Mouse (Mus musculus) thymus, adult 2 months (tissue): ENCODE measurements around the gene Rnf25.

Source experiments
- CTCF ChIP-seq: fragments of 200-500 bp; IDR thresholded peaks from 2 replicates; pipeline ENCODE4 v1.5.1; 2012; ENCODE audit warnings: mild to moderate bottlenecking, control low read depth, low read length, moderate library complexity, borderline replicate concordance; ENCODE audit not compliant: control insufficient read depth, poor library complexity, insufficient read depth; ENCODE audit errors: extremely low read depth
- POLR2A ChIP-seq: fragments of 200-500 bp; IDR thresholded peaks from 2 replicates; pipeline ENCODE4 v1.6.1; 2012; ENCODE audit warnings: mild to moderate bottlenecking, low read length, control low read depth, moderate library complexity; ENCODE audit not compliant: control insufficient read depth, poor library complexity, insufficient read depth; ENCODE audit errors: extremely low read depth

GRCm38 (mm10) chr1:74582621-74583020 lies 18.6 kb downstream of the Rnf25 start:
- TF ChIP-seq CTCF (no peak), POLR2A (no peak)
